Mouse (Mus musculus): ENCODE measurements around the gene Large2.

- TF ChIP-seq CTCF (IDR thresholded peaks at IDR 0.05) (peak; percentile 83), POLR2A (IDR thresholded peaks at IDR 0.05; ENCODE audit: insufficient read depth, low read depth, low read length) (no peak)
Observed at GRCm38 (mm10) chr2:92330840-92331239, 43.8 kb downstream of the Large2 start.

Data from heart, adult 2 months (tissue).